Mouse (Mus musculus): Measurements from ENCODE around the gene Slc38a4.

DNA sequence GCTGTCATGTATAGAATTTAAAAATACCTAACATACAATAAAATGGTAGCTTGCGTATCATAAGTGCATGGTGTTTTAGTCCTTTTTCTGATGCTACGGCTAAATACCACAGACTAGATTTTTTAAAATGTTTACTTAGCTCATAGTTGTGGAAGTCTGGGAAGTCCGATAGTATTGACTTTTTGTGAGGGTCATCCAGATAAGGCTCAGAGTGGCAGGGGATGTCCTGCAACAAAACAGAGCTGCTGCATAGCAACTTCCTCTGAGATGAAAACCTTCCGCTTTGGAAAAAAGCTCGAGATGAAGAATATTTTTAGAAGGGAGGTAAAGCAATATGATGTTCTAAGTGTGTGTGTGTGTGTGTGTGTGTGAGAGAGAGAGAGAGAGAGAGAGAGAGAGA lies 11.2 kb upstream of the Slc38a4 start:
- TF ChIP-seq CTCF (IDR thresholded peaks at IDR 0.05; ENCODE audit: extremely low read depth, insufficient read depth, low read length) = no peak
- TF ChIP-seq POLR2A (IDR thresholded peaks at IDR 0.05; ENCODE audit: extremely low read depth, insufficient read depth, low read length) = no peak

Measured in cortical plate, adult 2 months (tissue).